ENCODE assay signal across 14 mouse cellular contexts in genomic region chr2:13169158-13169890, GRCm38 (mm10).
"Had no signal": no experiment of that assay in that cellular context is flagged by ENCODE, and none has a peak within 500 bp of the region (broad histone marks: within the 10 kb centered on the region; RNA-seq: fewer than 3 reads in every experiment).

No protein-coding gene starts in this region.

- H3K27ac ChIP-seq: intestine, embryonic 15.5 days; layer of hippocampus, adult 2 months; left cerebral cortex, adult 2 months; limb, embryonic 10.5 days; liver, embryonic 13.5 days; lung, embryonic 15.5 days; midbrain, embryonic 10.5 days; midbrain, embryonic 15.5 days; neural tube, embryonic 12.5 days; stomach, embryonic 15.5 days had no signal

- H3K4me1 ChIP-seq: intestine, embryonic 15.5 days; limb, embryonic 10.5 days; liver, embryonic 13.5 days; lung, embryonic 15.5 days; stomach, embryonic 15.5 days had no signal

- H3K36me3 ChIP-seq: intestine, embryonic 15.5 days; limb, embryonic 10.5 days; liver, embryonic 13.5 days; lung, embryonic 15.5 days; midbrain, embryonic 10.5 days; midbrain, embryonic 15.5 days; neural tube, embryonic 12.5 days; stomach, embryonic 15.5 days had no signal

- H3K27me3 ChIP-seq: intestine, embryonic 15.5 days; liver, embryonic 13.5 days; lung, embryonic 15.5 days; midbrain, embryonic 15.5 days; neural tube, embryonic 12.5 days; stomach, embryonic 15.5 days had no signal

- H3K9ac ChIP-seq: intestine, embryonic 15.5 days; liver, embryonic 13.5 days; liver, postnatal 0 days; lung, embryonic 15.5 days; midbrain, embryonic 15.5 days; neural tube, embryonic 12.5 days; stomach, embryonic 15.5 days had no signal

- DNase-seq: right cerebral cortex, postnatal 14 days; thymus, adult 2 months; thymus, postnatal 25 days had no signal

- ATAC-seq: intestine, embryonic 15.5 days; liver, postnatal 0 days; midbrain, embryonic 15.5 days had no signal

- H3K4me2 ChIP-seq: intestine, embryonic 15.5 days; liver, embryonic 13.5 days; lung, embryonic 15.5 days; midbrain, embryonic 15.5 days; neural tube, embryonic 12.5 days; stomach, embryonic 15.5 days had no signal

- H3K9me3 ChIP-seq: intestine, embryonic 15.5 days; limb, embryonic 10.5 days; liver, embryonic 13.5 days; lung, embryonic 15.5 days; midbrain, embryonic 10.5 days; midbrain, embryonic 15.5 days; neural tube, embryonic 12.5 days; stomach, embryonic 15.5 days had no signal

- H3K4me3 ChIP-seq: intestine, embryonic 15.5 days; layer of hippocampus, adult 2 months; left cerebral cortex, adult 2 months; limb, embryonic 10.5 days; liver, embryonic 13.5 days; lung, embryonic 15.5 days; midbrain, embryonic 10.5 days; midbrain, embryonic 15.5 days; neural tube, embryonic 12.5 days; stomach, embryonic 15.5 days had no signal
